Mouse (Mus musculus) gonadal fat pad, adult 2 months (tissue): ENCODE data around the gene Itgb8. TPM values are rescaled to one million over a fixed set of nuclear protein-coding genes. Genes with fewer than 3 reads are reported as not detected.

ENCODE experiments used
- DNase-seq: peaks from one replicate; pipeline ENCODE4 v3.0.0-alpha.2; 2012; ENCODE audit warnings: low read depth
- polyA plus RNA-seq: library from polyadenylated mRNA; depleted of rRNA; stranded (reverse); fragments of >200 nt; gene quantifications from 2 replicates; pipeline ENCODE4 v1.2.3, GENCODE M21; 2012; rRNA removed

The Itgb8 gene
- polyA plus RNA-seq = 0.61 and 1.1 TPM in 2 replicates

GRCm38 (mm10) chr12:119238696-119239415 is at the start of gene Itgb8:
TSS of gene Itgb8 (minus strand) at chr12:119238802.
- no peak for DNase-seq

DNA sequence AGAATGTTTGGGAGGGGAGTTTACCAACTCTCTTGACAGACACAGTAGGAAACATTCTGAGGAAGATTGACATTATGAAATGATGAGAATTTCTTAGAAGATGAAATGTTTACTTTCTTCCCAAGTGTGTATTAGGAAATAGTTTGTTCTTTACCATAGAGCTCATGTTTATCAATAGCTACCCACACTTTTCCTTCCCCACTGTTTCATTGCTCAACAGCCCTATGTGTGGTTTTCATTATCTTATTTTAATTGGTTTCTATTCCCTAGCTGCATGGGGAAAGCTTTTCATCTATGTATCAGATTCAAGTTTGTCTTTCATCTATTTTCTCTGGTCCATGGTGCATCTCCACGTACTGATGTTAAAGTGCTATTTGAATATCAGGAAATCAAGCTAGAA is 37.7 kb upstream of the Itgb8 start:
- DNase-seq = no peak

DNA sequence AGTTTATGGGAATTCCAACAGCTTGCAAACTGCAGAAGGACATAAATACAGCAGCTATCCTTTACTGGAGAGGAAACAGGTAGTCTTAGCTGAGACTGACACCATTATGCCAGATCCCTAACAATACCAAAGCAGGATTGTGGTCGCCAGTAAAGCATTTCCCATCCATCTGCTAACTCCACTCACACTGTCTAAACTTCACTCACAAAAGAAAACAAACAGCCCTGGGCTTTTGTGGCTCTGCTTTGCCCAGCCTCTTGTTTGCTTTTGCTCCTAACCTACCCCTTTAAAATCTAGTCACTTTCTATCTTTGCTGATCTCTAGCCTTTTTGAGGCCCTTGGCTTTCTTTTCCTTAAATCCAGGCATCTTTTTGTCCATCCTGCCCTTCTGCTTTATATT is 35.0 kb upstream of the Itgb8 start:
- no peak for DNase-seq

DNA sequence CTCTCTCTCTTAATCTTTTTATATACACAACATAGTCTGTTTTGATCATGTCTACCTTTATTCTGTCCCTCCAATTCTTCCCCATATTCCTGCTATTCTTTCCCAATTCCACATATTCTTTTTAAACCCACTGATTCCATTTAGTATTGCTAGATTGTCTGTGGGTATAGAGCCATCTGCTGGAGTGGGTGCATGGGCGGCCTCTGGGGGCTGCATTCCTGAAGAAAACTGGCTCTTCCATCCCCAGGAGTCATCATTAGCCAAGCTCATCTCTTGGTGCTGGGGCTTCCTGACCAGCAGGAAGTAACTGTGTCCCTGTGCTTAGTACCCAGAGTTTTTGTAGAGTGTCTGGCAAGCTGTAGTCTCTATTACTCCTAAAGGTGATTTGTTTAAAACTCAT is 33.4 kb upstream of the Itgb8 start:
- DNase-seq = no peak

DNA sequence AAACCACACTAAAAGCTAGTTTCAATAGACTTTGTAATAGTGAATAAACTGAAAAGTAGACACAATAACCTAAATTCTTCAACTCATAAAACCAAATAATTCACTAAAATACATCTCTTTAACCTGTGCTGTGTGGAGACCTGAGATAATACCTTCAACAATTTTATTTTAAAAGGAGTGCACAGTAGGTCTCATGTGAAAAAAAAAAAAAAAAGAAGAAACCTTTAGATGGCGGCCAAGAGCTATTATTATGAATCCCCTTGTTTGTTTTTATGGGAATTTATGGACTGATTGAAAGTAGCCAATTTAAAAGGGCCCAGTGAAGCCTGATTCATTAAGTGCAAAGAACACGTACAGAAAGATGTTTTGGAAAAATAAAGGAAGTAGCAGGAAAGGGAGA is 31.4 kb upstream of the Itgb8 start:
- DNase-seq = no peak

- no peak for DNase-seq
Measured at GRCm38 (mm10) chr12:119268723-119269122, 30.1 kb upstream of the Itgb8 start.

GRCm38 (mm10) chr12:119264506-119264905 is 25.9 kb upstream of the Itgb8 start:
- peak; percentile 72 for DNase-seq

- DNase-seq = no peak
Measured at GRCm38 (mm10) chr12:119248581-119248980, 10.0 kb upstream of the Itgb8 start.

DNA sequence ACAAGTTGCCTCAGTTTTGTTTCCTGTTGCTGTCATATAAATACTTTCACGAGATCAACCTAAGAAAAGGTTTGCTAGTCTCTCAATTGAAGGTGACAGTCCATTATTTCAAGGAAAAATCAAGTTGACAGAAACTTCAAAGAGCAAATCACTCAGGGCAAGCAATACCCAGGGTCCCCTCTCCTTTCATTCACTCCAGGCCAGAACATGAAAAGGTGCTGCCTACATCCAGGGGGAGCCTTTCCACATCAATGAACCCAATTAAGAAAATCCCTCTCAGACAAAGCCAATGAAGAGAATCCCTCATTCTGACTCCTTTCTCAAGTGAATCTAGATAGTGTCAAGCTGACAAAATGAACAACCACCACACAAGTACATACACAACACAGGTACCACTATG is 2.5 kb upstream of the Itgb8 start:
- no peak for DNase-seq

DNA sequence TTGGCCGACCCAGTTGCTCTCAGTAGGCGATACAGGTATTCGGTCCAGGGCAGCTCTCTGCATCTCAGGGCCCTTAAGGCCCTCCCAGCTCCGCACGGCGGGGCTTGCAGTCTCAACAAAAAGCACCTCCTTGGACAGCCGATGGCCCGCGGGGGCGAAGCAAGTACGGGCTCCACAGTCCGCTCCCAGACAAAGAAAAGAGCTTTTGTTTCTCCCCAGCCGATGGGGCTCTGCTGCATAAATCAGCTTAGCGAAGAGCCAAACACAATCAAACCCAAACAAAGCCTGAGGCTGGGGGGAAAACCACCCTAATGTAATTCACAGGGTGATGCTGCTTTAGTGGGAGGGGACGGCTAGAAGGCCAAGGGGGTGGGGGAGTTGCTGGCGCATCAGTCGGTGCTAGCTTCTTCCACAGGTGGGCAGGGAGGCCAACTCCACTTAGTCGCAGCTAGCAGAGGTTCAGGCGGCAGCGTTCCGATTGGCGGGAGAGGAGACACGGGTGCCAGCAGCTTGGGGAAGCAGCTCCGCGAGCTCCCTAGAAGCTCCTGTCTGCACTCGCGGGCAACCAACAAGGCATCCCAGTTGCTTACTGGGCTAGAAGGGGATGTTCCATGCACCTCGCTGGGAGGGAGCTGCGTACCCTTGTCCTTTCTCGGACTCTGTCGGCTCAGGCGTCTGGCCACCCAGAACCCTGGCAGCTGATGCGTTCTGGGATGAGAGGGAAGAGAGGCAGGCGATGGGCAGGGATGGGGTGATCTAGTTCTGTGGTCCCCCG is 494 bp downstream of the Itgb8 start:
- DNase-seq = no peak

GRCm38 (mm10) chr12:119237241-119237920 is 1.2 kb downstream of the Itgb8 start:
- DNase-seq = no peak

- DNase-seq = no peak
Measured at GRCm38 (mm10) chr12:119231831-119232230, 6.8 kb downstream of the Itgb8 start.

GRCm38 (mm10) chr12:119230444-119230843 is 8.2 kb downstream of the Itgb8 start:
- DNase-seq = no peak

DNA sequence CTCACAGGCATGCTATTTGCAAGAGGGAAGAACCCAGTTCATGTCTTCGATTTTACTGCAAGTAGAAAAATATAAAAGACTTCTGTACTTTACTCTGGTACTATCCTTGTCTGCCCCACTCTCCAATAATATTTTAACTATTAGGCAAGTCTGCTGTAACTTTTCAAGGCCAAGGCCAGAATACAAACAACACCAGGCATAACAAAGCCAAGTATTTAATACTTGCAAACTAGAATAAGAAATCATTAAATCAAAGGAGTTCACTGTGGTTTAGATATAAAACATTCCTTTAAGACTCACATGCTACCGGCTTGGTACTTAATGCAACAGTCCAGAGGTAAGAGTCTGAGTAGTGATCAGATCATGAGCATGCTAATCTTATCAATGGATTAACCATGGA is 9.0 kb downstream of the Itgb8 start:
- DNase-seq = no peak

- DNase-seq = peak; percentile 80
Measured at GRCm38 (mm10) chr12:119227898-119228297, 10.7 kb downstream of the Itgb8 start.

DNA sequence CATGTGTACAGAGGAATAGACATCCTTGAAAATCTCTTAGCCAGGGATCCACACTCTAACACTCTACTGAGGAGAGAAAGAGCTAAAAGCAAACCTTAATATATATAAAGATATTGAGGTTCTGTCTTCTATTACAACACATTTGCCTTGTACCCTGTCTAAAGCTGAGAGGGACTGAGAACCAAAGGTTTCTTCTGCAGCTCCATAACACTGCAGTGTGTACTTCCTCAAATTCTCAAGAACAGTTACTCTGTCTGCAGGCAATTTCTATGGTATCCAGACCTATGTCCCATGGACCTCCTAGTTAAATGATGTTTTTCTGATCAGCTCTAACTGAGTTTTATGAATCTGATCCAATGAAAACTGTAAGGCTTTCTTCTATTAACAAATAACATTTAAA is 13.9 kb downstream of the Itgb8 start:
- DNase-seq = no peak

DNA sequence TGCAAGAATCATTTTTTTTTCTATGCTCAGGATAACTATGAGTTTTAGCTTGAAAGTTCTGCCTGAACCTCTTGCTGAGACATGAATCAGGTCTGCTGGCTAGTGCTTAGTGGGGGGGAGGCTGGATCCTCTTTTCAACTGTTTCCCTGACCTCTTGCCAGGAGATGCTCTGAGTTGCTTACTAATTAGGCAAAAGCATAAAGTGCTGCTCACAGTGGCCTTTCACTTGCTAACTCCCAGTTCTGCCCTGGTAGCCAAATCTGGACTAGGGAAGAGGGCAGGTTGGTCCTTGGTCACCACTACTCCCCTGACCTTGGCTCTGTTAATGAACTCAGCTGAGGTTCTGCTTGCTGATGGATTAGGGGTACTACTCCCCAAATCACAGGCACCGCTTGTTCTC is 19.2 kb downstream of the Itgb8 start:
- no peak for DNase-seq

GRCm38 (mm10) chr12:119217700-119218265 is 20.8 kb downstream of the Itgb8 start:
- no peak for DNase-seq

DNA sequence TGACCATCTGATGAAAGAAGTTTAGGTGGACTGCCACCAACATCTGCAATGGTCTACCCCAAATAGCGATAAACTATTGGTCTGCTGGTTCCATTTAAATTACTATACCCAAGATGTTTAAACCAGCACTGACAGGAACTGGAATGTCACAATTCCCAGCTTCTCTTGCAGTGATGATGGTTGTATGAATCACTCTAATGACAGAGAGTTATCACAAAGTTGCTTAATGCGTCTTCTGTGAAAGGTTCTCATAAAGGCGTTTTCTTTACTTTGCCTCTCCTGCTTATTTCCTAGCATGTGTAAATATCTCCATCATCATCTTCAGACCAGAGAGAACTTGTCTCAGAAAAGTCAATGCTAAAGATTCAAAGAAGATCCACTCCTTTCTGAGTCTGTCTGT is 23.4 kb downstream of the Itgb8 start:
- DNase-seq = no peak

GRCm38 (mm10) chr12:119211533-119211932 is 27.1 kb downstream of the Itgb8 start:
- DNase-seq = no peak

DNA sequence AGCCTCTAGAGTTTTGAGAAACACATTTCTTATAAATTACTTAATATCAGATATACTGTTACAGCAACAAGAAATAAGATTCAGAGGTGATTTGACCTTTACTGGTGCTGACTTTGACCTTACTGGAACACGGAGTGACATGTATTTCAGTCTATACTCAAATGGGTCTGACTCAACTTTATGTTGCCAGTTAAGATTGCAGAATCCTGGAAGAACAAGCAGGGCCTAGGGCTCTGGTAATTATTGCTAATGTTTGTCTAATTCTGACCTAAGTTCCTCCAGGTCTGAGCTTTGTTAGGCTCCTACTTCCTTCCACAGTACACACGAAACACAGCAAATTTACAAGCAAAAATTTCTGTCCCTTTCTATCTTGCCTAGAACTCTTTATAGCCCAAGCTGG is 28.0 kb downstream of the Itgb8 start:
- peak; percentile 87 for DNase-seq

DNA sequence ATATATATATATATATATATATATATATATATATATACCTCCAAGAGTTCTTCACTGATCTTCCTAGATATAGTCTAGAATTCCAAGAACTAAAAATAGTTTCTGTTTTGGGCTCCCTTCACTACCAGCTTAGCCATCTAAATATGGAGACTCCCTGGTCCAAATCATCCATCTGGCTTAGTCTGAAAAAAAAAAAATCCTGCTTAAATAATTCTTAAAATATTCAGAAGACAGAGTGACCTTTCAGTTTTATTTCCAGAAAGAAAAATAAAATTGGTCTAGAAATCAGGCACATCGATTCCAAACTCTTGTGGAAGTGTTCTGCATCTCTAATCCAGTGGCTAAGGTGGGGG is 28.6 kb downstream of the Itgb8 start:
- DNase-seq = no peak
